Mouse (Mus musculus): ENCODE results near the gene Ankrd13b. TPM values are rescaled to one million over a fixed set of nuclear protein-coding genes. Genes with fewer than 3 reads are reported as not detected.

Gene Ankrd13b
- polyA plus RNA-seq, 1 experiment = 8.9 TPM

DNA sequence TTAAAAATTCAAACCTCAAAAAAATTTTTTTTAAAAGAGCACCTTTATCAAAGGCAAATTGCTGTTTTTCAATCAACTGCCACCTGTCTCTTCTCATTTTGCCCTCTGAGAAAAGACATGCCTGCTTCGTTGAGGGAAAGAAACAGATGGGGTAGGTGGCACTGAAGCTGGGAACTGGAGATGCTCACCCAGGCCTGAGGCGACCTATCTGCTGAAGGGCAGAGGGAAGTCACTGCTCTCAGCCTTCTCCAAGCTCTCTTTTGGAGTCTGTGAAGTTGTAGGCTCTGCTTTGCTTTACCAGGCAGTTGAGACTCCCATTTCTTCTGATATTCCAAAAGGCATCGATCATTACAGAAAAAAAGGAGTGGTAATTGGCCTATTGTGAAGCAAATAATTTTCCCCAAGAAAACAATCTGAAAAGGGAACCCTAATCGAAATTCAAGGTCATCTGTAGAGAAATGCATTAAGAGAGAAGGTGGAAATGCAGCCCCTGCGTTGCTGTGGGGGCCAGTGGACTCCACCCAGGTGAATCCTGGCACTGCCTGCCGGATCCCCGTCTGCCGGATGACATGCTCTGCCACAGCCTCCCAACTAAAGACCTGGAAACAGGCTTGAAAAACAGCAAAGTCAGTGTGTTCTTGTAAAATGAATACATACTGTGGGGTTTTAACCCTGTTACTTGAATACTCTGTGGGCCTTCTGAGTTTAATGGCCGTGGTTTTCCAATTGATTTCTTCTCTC, 33.5 kb downstream of the Ankrd13b start:
- H3K27ac ChIP-seq (ENCODE audit: insufficient read depth, low read length) = no peak overlapping the region
- H3K27me3 ChIP-seq (ENCODE audit: control insufficient read depth, insufficient read depth, low read length) = no peaks in the 10 kb centered on the region
- no peak for DNase-seq (ENCODE audit: low read depth in 1 of 2, low spot score in 2 of 2)
- WGBS = 91% methylated on average over 9 of the region's 9 CpGs
- H3K4me1 ChIP-seq (ENCODE audit: control insufficient read depth, insufficient read depth, insufficient read length) = no peaks in the 10 kb centered on the region
- H3K36me3 ChIP-seq (ENCODE audit: control insufficient read depth, insufficient read depth, low read length) = peaks cover 25% of the 10 kb centered on the region
- no peak overlapping the region for H3K4me3 ChIP-seq (ENCODE audit: extremely low read depth, insufficient read depth, insufficient read length)
- no peak for TF ChIP-seq POLR2A (IDR thresholded peaks at IDR 0.05; ENCODE audit: low read depth, low read length)
- no peak for TF ChIP-seq CTCF (IDR thresholded peaks at IDR 0.05; ENCODE audit: extremely low read depth, insufficient read depth, insufficient read length, insufficient replicate concordance)

DNA sequence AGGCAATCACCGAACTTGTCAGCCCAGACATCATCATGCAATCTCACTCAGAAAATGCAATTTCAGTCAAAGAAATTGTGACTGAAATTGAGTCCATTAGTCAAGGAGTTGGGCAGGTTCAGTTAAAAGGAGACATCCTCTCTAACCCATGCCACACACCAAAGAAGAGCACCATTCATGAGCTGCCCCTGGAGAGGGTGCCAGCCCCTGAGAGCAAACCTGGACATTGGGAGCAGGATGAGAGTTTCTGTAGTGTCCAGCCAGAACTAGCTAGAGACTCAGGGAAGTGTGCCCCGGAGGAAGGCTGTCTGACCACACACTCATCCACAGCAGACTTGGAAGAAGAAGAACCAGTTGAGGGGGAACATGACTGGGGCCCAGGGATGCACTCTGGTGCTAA, 36.1 kb downstream of the Ankrd13b start:
- DNase-seq (ENCODE audit: low read depth in 1 of 2, low spot score in 2 of 2) = no peak
- TF ChIP-seq CTCF (IDR thresholded peaks at IDR 0.05; ENCODE audit: extremely low read depth, insufficient read depth, insufficient read length, insufficient replicate concordance) (no peak), POLR2A (IDR thresholded peaks at IDR 0.05; ENCODE audit: low read depth, low read length) (no peak)
- H3K36me3 ChIP-seq (ENCODE audit: control insufficient read depth, insufficient read depth, low read length) = peaks cover 40% of the 10 kb centered on the region

DNA sequence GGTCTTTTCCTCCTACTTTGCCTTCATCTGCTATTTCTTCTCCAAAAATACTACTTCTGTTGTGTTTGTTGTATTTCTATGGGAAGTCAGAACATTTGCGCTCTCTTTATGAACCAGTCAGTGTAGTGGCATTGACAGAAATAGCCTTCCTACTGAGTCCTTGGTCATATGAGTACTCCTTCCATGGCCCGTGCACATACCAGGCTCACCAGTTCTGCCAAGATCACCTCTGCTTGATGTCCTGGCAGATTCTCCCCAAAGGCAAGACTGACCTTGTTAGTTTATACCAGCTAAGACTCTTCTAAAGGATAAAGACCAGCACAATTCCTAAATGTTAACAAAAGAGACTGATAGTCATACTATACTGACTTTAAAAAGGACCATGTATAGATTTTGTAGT, 37.8 kb downstream of the Ankrd13b start:
- H3K27ac ChIP-seq (ENCODE audit: insufficient read depth, low read length) = no peak overlapping the region
- peaks cover 42% of the 10 kb centered on the region for H3K36me3 ChIP-seq (ENCODE audit: control insufficient read depth, insufficient read depth, low read length)
- no peaks in the 10 kb centered on the region for H3K27me3 ChIP-seq (ENCODE audit: control insufficient read depth, insufficient read depth, low read length)
- DNase-seq (ENCODE audit: low read depth in 1 of 2, low spot score in 2 of 2) = no peak
- peaks cover 1% of the 10 kb centered on the region; the same call in 1 of the 2 replicates for H3K4me1 ChIP-seq (ENCODE audit: control insufficient read depth, insufficient read depth, insufficient read length)
- TF ChIP-seq CTCF (IDR thresholded peaks at IDR 0.05; ENCODE audit: extremely low read depth, insufficient read depth, insufficient read length, insufficient replicate concordance) = no peak
- no peak for TF ChIP-seq POLR2A (IDR thresholded peaks at IDR 0.05; ENCODE audit: low read depth, low read length)
- no peak overlapping the region for H3K4me3 ChIP-seq (ENCODE audit: extremely low read depth, insufficient read depth, insufficient read length)
- 95% methylated on average over 2 of the region's 2 CpGs for WGBS

More for the DNA sequence above, 36.1 kb downstream of the Ankrd13b start:
- Histone ChIP-seq H3K27ac (ENCODE audit: insufficient read depth, low read length) (no peak overlapping the region), H3K4me1 (ENCODE audit: control insufficient read depth, insufficient read depth, insufficient read length) (no peaks in the 10 kb centered on the region), H3K27me3 (ENCODE audit: control insufficient read depth, insufficient read depth, low read length) (no peaks in the 10 kb centered on the region), H3K4me3 (ENCODE audit: extremely low read depth, insufficient read depth, insufficient read length) (no peak overlapping the region)
- 91% methylated on average over 2 of the region's 2 CpGs for WGBS

DNA sequence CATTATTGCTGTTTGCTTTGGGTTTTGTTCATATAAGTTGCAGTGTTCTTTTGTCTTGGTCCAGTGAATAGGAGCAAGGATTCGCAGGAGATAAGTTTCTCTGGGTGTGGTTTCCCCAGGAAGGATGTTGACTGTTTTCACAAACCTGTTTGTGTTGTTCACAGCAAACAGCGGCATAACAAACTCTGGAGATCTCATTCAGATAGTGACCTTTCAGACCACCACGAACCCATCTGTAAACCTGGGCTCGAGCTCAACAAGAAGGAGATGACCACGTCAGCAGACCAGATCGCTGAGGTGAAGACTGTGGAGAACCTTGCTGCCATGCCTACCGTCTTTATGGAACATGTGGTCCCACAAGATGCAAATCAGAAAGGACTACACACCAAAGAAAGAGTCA, 40.3 kb downstream of the Ankrd13b start:
- H3K36me3 ChIP-seq (ENCODE audit: control insufficient read depth, insufficient read depth, low read length) = peaks cover 33% of the 10 kb centered on the region
- TF ChIP-seq CTCF (IDR thresholded peaks at IDR 0.05; ENCODE audit: extremely low read depth, insufficient read depth, insufficient read length, insufficient replicate concordance) (no peak), POLR2A (IDR thresholded peaks at IDR 0.05; ENCODE audit: low read depth, low read length) (no peak)
- no peak overlapping the region for H3K27ac ChIP-seq (ENCODE audit: insufficient read depth, low read length)
- H3K4me3 ChIP-seq (ENCODE audit: extremely low read depth, insufficient read depth, insufficient read length) = no peak overlapping the region
- peaks cover 2% of the 10 kb centered on the region; the same call in 1 of the 2 replicates for H3K4me1 ChIP-seq (ENCODE audit: control insufficient read depth, insufficient read depth, insufficient read length)
- DNase-seq (ENCODE audit: low read depth in 1 of 2, low spot score in 2 of 2) = no peak
- no peaks in the 10 kb centered on the region for H3K27me3 ChIP-seq (ENCODE audit: control insufficient read depth, insufficient read depth, low read length)
- WGBS = 92% methylated on average over 7 of the region's 7 CpGs

DNA sequence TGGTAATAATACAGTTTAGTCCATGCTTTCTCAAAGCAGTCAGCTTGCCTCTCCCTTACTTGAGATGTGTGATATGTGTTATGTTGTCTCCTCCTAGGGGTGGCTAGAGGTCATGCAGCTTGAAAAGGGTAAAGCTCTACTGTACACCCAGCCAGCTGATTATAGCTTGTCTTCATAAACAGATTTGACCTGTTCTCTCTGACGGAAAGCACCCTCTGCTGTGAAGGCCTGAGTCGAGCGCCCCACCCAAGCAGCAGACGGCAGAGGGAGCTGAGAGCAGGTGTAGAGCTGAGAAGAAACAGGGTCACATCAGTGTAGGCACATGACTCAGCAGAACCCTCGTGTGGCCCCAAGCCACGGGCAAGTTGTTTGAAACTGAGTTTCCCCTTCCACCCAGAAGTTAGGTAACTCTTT, 42.8 kb downstream of the Ankrd13b start:
- WGBS = 18% methylated on average over 6 of the region's 6 CpGs
- TF ChIP-seq CTCF (IDR thresholded peaks at IDR 0.05; ENCODE audit: extremely low read depth, insufficient read depth, insufficient read length, insufficient replicate concordance) (peak; percentile 37; the same call in 1 of the 2 replicates), POLR2A (IDR thresholded peaks at IDR 0.05; ENCODE audit: low read depth, low read length) (no peak)
- H3K27me3 ChIP-seq (ENCODE audit: control insufficient read depth, insufficient read depth, low read length) = no peaks in the 10 kb centered on the region
- H3K27ac ChIP-seq (ENCODE audit: insufficient read depth, low read length) = no peak overlapping the region
- peak; percentile 49 to 51 for DNase-seq (ENCODE audit: low read depth in 1 of 2, low spot score in 2 of 2)
- H3K4me3 ChIP-seq (ENCODE audit: extremely low read depth, insufficient read depth, insufficient read length) = no peak overlapping the region
- peaks cover 25% of the 10 kb centered on the region for H3K36me3 ChIP-seq (ENCODE audit: control insufficient read depth, insufficient read depth, low read length)
- peaks cover 8% of the 10 kb centered on the region for H3K4me1 ChIP-seq (ENCODE audit: control insufficient read depth, insufficient read depth, insufficient read length)

DNA sequence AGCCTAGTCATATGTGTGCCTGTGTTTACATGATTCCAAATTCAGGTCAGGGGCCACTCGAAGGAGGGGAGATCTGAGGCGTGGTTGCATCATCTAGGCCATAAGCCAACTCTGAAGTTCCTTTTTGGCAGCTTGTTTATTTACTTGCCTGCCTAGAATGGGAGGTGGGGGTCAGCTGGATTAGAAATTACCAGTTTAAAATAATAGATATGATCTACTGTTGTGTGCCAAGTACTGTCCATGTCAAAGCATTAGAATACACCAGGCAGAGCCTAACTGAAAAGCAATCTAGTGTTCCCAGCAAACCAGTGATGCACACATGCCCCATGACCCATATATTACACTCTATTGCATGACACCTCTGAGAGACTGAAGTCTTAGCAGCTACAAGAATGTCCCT, 44.5 kb downstream of the Ankrd13b start:
- Histone ChIP-seq H3K27ac (ENCODE audit: insufficient read depth, low read length) (no peak overlapping the region), H3K4me3 (ENCODE audit: extremely low read depth, insufficient read depth, insufficient read length) (no peak overlapping the region), H3K27me3 (ENCODE audit: control insufficient read depth, insufficient read depth, low read length) (no peaks in the 10 kb centered on the region), H3K36me3 (ENCODE audit: control insufficient read depth, insufficient read depth, low read length) (peaks cover 27% of the 10 kb centered on the region), H3K4me1 (ENCODE audit: control insufficient read depth, insufficient read depth, insufficient read length) (peaks cover 8% of the 10 kb centered on the region)
- no peak for DNase-seq (ENCODE audit: low read depth in 1 of 2, low spot score in 2 of 2)
- 65% methylated on average over 2 of the region's 2 CpGs for WGBS
- TF ChIP-seq POLR2A (IDR thresholded peaks at IDR 0.05; ENCODE audit: low read depth, low read length) (no peak), CTCF (IDR thresholded peaks at IDR 0.05; ENCODE audit: extremely low read depth, insufficient read depth, insufficient read length, insufficient replicate concordance) (no peak)

All from spleen, adult 2 months (tissue).